ENCODE assay signal across 28 mouse cellular contexts in the genomic region with DNA sequence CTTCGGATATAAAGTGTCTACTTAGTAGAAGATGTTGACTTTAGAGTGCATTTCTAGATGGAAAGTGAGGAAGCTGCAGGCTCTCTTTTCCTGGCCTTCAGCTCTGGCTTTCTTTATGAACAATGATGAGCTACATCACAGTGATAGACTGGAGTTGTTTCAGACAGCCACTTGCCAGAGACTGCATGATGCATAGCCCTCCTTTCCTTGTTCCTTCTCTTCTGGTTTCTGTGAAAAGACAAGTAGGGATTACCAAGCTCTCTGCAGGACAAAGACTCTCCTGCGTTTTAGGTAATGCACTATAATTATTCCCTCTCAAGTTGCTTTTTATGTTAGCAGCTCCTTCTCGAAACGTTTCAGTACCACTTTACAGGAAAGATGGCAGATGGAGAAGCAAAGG.
DNase-seq lines count a peak whose midpoint lies in the region; ATAC-seq and TF ChIP-seq lines count a peak whose summit lies in the region.
"Had no signal": no experiment of that assay in that cellular context is flagged by ENCODE, and none has a peak within 500 bp of the region (broad histone marks: within the 10 kb centered on the region; RNA-seq: fewer than 3 reads in every experiment).

No protein-coding gene starts in this region.

- no peaks in the 10 kb centered on the region for H3K36me3 ChIP-seq in midbrain, embryonic 11.5 days (ENCODE audit: control insufficient read depth, insufficient read depth, low read length)
- no peaks in the 10 kb centered on the region for H3K36me3 ChIP-seq in midbrain, postnatal 0 days (ENCODE audit: insufficient read depth, low read length)
- H3K36me3 ChIP-seq: intestine, embryonic 15.5 days; limb, embryonic 12.5 days; liver, embryonic 15.5 days; neural tube, embryonic 12.5 days had no signal

- peak; percentile 6 to 14 for DNase-seq in cerebellum, postnatal 10 days
- DNase-seq in cerebellum, postnatal 36 days: no peak
- DNase-seq in frontal cortex, postnatal 14 days (ENCODE audit: low spot score in 2 of 2): no peak
- DNase-seq in midbrain, embryonic 11.5 days (ENCODE audit: low spot score, missing footprints): no peak
- DNase-seq in midbrain, postnatal 0 days (ENCODE audit: low spot score): no peak
- peak; percentile 16 for DNase-seq in brain, adult 2 months (ENCODE audit: low read depth, low spot score)
- no peak for DNase-seq in adrenal gland, postnatal 36 days
- DNase-seq: adrenal gland, adult 8-10 months; cerebellum, adult 11-12 months; cerebellum, adult 9-11 months; gastrocnemius, postnatal 10 days; heart, postnatal 14 days; kidney, adult 2 months; kidney, postnatal 4 days; layer of hippocampus, adult 9-11 months; lung, embryonic 14.5 days; lung, postnatal 14 days; spleen, adult 18-20 months; thymus, adult 18-20 months; thymus, postnatal 25 days had no signal

- no peak overlapping the region for H3K4me2 ChIP-seq in midbrain, embryonic 11.5 days
- no peak overlapping the region for H3K4me2 ChIP-seq in midbrain, postnatal 0 days (ENCODE audit: low read depth, low read length, poor library complexity, severe bottlenecking)
- H3K4me2 ChIP-seq: intestine, embryonic 15.5 days; limb, embryonic 12.5 days; liver, embryonic 15.5 days; lung, embryonic 14.5 days; neural tube, embryonic 12.5 days had no signal

- H3K27ac ChIP-seq in midbrain, embryonic 11.5 days (ENCODE audit: low read depth, low read length): peak overlapping the region; percentile 36; the same call in 1 of the 2 replicates
- no peak overlapping the region for H3K27ac ChIP-seq in midbrain, postnatal 0 days (ENCODE audit: low read depth, low read length)
- H3K27ac ChIP-seq: hindbrain, postnatal 0 days; intestine, embryonic 15.5 days; limb, embryonic 12.5 days; liver, embryonic 15.5 days; neural tube, embryonic 12.5 days had no signal

- ATAC-seq in frontal cortex, adult (ENCODE audit: low TSS enrichment): peak; percentile 80
- ATAC-seq in midbrain, embryonic 11.5 days (ENCODE audit: low FRiP score): peak; percentile 30
- ATAC-seq in midbrain, postnatal 0 days (ENCODE audit: low FRiP score): no peak
- ATAC-seq: hindbrain, postnatal 0 days; intestine, embryonic 15.5 days had no signal

- H3K4me3 ChIP-seq in midbrain, embryonic 11.5 days (ENCODE audit: low read depth, low read length): no peak overlapping the region
- H3K4me3 ChIP-seq in midbrain, postnatal 0 days (ENCODE audit: low read depth, low read length): no peak overlapping the region
- H3K4me3 ChIP-seq: intestine, embryonic 15.5 days; limb, embryonic 12.5 days; liver, embryonic 15.5 days; myocyte; neural tube, embryonic 12.5 days had no signal

- 37% methylated on average over 4 of the region's 4 CpGs for WGBS in midbrain, embryonic 11.5 days
- 24% methylated on average over 4 of the region's 4 CpGs for WGBS in midbrain, postnatal 0 days

- TF ChIP-seq CTCF in midbrain, postnatal 0 days (IDR thresholded peaks at IDR 0.05): no peak

- H3K9me3 ChIP-seq in midbrain, embryonic 11.5 days (ENCODE audit: control insufficient read depth, low read length): no peaks in the 10 kb centered on the region
- no peaks in the 10 kb centered on the region for H3K9me3 ChIP-seq in midbrain, postnatal 0 days (ENCODE audit: low read length)
- H3K9me3 ChIP-seq: intestine, embryonic 15.5 days; limb, embryonic 12.5 days; liver, embryonic 15.5 days; neural tube, embryonic 12.5 days had no signal

- H3K27me3 ChIP-seq in midbrain, embryonic 11.5 days (ENCODE audit: control insufficient read depth, insufficient read depth, low read length): no peaks in the 10 kb centered on the region
- H3K27me3 ChIP-seq in midbrain, postnatal 0 days (ENCODE audit: insufficient read depth, low read length): no peaks in the 10 kb centered on the region
- H3K27me3 ChIP-seq: CH12.LX; intestine, embryonic 15.5 days; limb, embryonic 12.5 days; liver, embryonic 15.5 days; neural tube, embryonic 12.5 days had no signal

- no peak overlapping the region for H3K9ac ChIP-seq in midbrain, embryonic 11.5 days (ENCODE audit: low read length)
- no peak overlapping the region for H3K9ac ChIP-seq in midbrain, postnatal 0 days (replicated peaks; ENCODE audit: low read length, poor library complexity, severe bottlenecking)
- H3K9ac ChIP-seq: intestine, embryonic 15.5 days; limb, embryonic 12.5 days; liver, embryonic 15.5 days; lung, embryonic 14.5 days; neural tube, embryonic 12.5 days had no signal

- H3K4me1 ChIP-seq in midbrain, embryonic 11.5 days (ENCODE audit: control insufficient read depth, insufficient read depth, low read length): peaks cover 12% of the 10 kb centered on the region
- H3K4me1 ChIP-seq in midbrain, postnatal 0 days (ENCODE audit: insufficient read depth, low read length): no peaks in the 10 kb centered on the region
- H3K4me1 ChIP-seq: intestine, embryonic 15.5 days; limb, embryonic 12.5 days; liver, embryonic 15.5 days; neural tube, embryonic 12.5 days had no signal

Comparison
In these comparisons a context has a peak if more than half of its experiments do, and no peak if none do; other contexts are left out.
1. DNase-seq: peak in cerebellum, postnatal 10 days (2 of 2) and brain, adult 2 months (single experiment); none in cerebellum, postnatal 36 days (0 of 2), frontal cortex, postnatal 14 days (0 of 2), midbrain, embryonic 11.5 days (single experiment), midbrain, postnatal 0 days (single experiment) and adrenal gland, postnatal 36 days (0 of 2).